Mouse (Mus musculus) testis, adult 2 months (tissue): Measurements from ENCODE around the gene Cbx2. TPM values are rescaled to one million over a fixed set of nuclear protein-coding genes. Genes with fewer than 3 reads are reported as not detected.

ENCODE experiments used
- H3K27ac ChIP-seq: fragments of 200-500 bp; 2 replicates; pipeline ENCODE4 v1.5.1; 2012; ENCODE audit warnings: low read depth, low read length; ENCODE audit not compliant: control insufficient read depth, insufficient read depth
- H3K27me3 ChIP-seq: fragments of 200-500 bp; 2 replicates; pipeline ENCODE4 v1.6.1; 2012; ENCODE audit warnings: mild to moderate bottlenecking, low read length, moderate library complexity; ENCODE audit not compliant: control insufficient read depth, insufficient read depth
- H3K36me3 ChIP-seq: fragments of 200-500 bp; 2 replicates; pipeline ENCODE4 v1.6.1; 2012; ENCODE audit warnings: mild to moderate bottlenecking, low read length; ENCODE audit not compliant: control insufficient read depth, insufficient read depth
- H3K4me1 ChIP-seq: fragments of 200-500 bp; 2 replicates; pipeline ENCODE4 v1.6.1; 2012; ENCODE audit warnings: low read length; ENCODE audit not compliant: control insufficient read depth, insufficient read depth
- H3K4me3 ChIP-seq: fragments of 200-500 bp; 2 replicates; pipeline ENCODE4 v1.5.1; 2012; ENCODE audit warnings: low read depth, mild to moderate bottlenecking, low read length, moderate library complexity, mixed read lengths; ENCODE audit not compliant: control insufficient read depth
- CTCF ChIP-seq: fragments of 200-500 bp; IDR thresholded peaks from 2 replicates; pipeline ENCODE4 v1.5.1; 2012; ENCODE audit warnings: low read depth, mild to moderate bottlenecking, inconsistent platforms, low read length, moderate library complexity; ENCODE audit not compliant: control insufficient read depth, insufficient read depth, insufficient replicate concordance
- POLR2A ChIP-seq: fragments of 200-500 bp; IDR thresholded peaks from 2 replicates; pipeline ENCODE4 v1.6.1; 2012; ENCODE audit warnings: low read depth, mild to moderate bottlenecking, inconsistent platforms, low read length, moderate library complexity; ENCODE audit not compliant: control insufficient read depth
- polyA plus RNA-seq: library from polyadenylated mRNA; depleted of rRNA; stranded (reverse); fragments of >200 nt; gene quantifications from 2 replicates; pipeline ENCODE4 v1.2.3, GENCODE M21; 2012; rRNA removed

Gene Cbx2
- polyA plus RNA-seq, 1 experiment: 2.3 TPM

DNA sequence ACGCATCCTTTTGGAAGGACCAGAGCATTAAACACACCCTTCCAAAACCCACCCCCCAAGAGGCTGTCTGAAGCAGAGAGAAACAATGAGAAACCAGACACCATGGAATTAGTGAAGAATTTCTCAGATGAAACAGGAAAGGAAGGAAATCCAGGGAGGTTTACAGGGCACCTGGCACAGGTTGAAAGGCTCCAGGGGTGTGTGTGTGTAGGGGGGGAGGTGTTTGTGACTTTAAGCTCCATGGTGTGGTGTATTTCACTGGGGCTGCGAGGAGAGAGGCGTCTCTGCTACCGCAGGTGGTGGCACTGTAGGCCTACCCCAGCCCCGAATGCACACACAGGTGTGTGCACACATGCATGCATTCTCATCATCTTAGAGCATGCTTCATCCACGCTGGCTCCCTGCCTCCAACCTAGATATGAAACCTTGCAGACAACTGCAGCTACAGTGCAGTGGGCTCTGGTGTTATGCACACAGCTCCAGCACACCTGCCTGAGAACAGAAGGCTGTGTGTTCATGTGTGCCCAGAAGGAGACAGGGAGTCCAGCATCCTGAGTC lies 51.2 kb downstream of the Cbx2 start:
- no peaks in the 10 kb centered on the region for H3K27me3 ChIP-seq
- H3K27ac ChIP-seq: no peak overlapping the region
- TF ChIP-seq CTCF: no peak
- no peak for TF ChIP-seq POLR2A
- H3K4me3 ChIP-seq: no peak overlapping the region
- peaks cover 7% of the 10 kb centered on the region for H3K4me1 ChIP-seq
- no peaks in the 10 kb centered on the region for H3K36me3 ChIP-seq

DNA sequence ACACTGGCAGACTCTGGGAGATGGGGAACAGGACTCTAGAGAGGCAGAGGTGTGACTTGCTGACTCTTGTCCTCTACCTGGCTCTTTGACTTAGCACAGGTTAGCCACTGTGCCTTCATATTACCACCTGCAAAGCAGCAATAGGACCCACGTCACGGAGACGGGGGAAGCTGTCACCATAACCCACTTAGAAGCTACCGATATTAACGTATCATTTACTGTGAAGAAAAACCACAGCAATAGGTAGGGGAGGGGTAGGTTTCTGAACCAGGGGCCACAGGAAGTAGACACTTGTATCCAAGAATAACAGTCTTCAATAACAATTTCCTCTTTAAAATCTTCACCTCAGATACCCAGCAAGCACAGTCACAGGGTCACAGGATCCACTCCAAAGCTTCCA lies 53.0 kb downstream of the Cbx2 start:
- H3K27ac ChIP-seq: no peak overlapping the region
- H3K27me3 ChIP-seq: no peaks in the 10 kb centered on the region
- TF ChIP-seq CTCF (no peak), POLR2A (no peak)
- peaks cover 13% of the 10 kb centered on the region for H3K4me1 ChIP-seq
- H3K36me3 ChIP-seq: no peaks in the 10 kb centered on the region
- H3K4me3 ChIP-seq: no peak overlapping the region

DNA sequence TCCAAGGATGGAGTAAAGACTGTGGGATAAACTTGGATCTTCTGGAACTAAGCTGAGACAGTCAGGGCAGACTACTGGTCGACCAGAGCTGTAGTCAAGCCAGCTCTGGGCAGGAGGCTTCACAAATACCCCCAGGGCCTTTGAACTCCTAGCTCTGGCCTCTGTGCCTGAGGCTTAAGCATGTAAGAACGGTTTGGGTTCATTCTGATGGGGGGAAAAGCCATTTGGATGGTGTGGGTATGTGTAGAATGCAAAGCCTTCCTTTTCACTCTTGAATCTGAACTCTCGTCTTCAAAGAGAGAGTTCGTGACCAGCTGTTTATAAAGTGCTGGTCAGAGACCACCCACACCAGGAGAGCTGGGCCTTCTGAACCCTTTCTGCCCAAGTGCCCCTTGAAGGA lies 55.0 kb downstream of the Cbx2 start:
- H3K27me3 ChIP-seq: no peaks in the 10 kb centered on the region
- no peaks in the 10 kb centered on the region for H3K36me3 ChIP-seq
- TF ChIP-seq POLR2A (no peak), CTCF (no peak)
- peaks cover 21% of the 10 kb centered on the region for H3K4me1 ChIP-seq
- H3K4me3 ChIP-seq: no peak overlapping the region
- H3K27ac ChIP-seq: no peak overlapping the region

DNA sequence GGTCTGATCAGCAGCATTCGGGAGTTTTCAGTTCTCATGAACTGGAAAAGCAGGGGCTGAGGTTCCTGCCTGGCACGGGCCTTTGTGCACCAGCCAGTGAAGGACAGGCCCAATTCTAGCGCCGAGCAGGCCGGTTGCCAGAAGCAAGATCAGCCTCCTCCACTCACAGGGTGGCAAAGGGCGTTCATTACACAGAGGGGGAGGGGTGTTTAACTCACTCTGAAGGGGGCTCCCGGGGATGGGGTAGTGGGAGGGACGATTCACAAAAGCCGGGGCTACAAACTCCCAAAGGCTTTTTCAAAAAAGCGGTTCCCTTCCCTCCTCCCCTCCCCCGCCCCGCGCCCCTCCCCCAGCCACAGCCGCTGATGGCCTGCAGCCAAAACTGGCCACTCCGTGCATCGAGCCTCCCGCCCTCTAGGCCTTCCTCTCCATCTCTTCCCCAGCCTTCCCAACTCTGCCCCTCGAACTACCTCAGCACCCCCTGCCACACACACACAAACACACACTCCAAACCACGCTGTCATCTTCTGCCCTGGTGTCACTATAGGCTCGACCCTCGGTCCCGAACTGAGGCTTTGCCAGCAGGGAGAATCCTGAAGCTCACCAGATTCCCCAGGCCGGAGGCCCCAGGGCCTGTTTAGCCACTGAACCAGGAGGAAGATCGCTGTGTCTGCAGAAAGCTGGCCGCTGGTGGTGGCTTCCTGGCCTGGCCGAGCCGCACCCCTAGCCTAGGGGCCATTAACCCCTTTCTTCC lies 56.1 kb downstream of the Cbx2 start:
- H3K4me3 ChIP-seq: no peak overlapping the region; the same call in 1 of the 2 replicates
- peaks cover 31% of the 10 kb centered on the region for H3K4me1 ChIP-seq
- H3K27ac ChIP-seq: no peak overlapping the region
- H3K27me3 ChIP-seq: no peaks in the 10 kb centered on the region
- TF ChIP-seq CTCF (no peak), POLR2A (no peak)
- H3K36me3 ChIP-seq: no peaks in the 10 kb centered on the region

DNA sequence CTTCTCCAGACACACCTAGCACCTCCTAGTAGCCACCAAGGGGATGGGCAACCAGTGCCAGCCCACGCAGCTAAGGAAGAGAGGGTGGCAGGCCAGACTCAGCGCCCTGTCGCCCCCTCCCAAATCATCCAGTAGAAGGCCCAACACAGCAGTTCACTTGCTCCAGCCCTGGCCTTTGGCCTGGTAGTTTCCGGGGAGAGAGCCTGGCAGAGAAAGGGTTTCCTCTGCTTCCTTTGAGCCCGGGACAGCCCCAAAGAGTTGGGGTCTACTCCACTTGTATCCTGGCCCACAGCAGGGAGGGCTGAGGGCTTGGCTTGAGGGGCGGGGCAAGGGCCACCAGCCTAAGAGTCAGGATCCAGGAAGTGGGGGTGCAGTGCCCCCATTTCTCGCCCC lies 56.7 kb downstream of the Cbx2 start:
- peaks cover 36% of the 10 kb centered on the region for H3K4me1 ChIP-seq
- H3K36me3 ChIP-seq: no peaks in the 10 kb centered on the region
- no peak overlapping the region for H3K4me3 ChIP-seq
- TF ChIP-seq CTCF (no peak), POLR2A (no peak)
- no peaks in the 10 kb centered on the region; the same call in 1 of the 2 replicates for H3K27me3 ChIP-seq
- no peak overlapping the region for H3K27ac ChIP-seq

DNA sequence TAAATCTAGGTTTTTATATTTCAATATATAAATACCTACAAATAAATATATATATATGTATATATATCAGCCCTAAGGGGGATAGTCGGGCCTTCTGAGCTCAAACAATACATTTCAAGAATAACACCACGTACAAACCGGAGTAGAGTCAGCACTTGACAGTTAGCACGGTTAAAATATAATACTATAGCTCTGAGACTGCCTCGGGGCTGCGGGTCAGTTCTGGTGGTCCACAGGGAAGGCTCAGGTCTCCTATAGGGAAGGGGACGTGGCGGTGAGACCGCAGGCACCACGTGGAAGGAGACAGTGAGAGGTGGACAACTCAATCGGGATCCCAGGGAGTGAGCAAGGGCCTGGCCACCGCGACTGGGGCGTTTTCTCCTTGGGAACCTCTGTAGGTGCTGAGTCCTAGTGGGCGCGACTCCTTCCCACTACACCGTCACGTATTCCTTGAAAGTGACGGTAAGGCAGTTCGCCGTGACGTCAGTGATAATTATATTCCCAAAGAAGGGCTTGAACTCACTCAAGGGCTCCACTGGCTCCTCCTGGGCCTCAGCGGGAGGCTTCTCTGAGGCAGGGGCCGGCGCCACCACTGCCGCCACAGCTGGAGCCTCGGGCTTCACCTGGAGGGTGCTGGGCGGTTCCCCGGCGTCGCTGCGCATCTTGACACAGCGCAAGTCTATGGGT lies 57.8 kb downstream of the Cbx2 start:
- no peak for TF ChIP-seq POLR2A
- TF ChIP-seq CTCF: no peak
- H3K27ac ChIP-seq: no peak overlapping the region
- no peaks in the 10 kb centered on the region for H3K36me3 ChIP-seq
- no peak overlapping the region for H3K4me3 ChIP-seq
- H3K27me3 ChIP-seq: no peaks in the 10 kb centered on the region; the same call in 1 of the 2 replicates
- peaks cover 38% of the 10 kb centered on the region for H3K4me1 ChIP-seq

Other genes with a start within 250 kb of the Cbx2 start
- gene Rbfox3, start 111.4 kb upstream of the Cbx2 start, polyA plus RNA-seq: 0.28 and 1.4 TPM in 2 replicates
- 0.08 TPM in 1 of 2 replicates, not detected in the other for gene Enpp7, start 34.8 kb upstream of the Cbx2 start, polyA plus RNA-seq
- 0.53 and 0.79 TPM in 2 replicates for gene Cbx8, start 18.0 kb downstream of the Cbx2 start, polyA plus RNA-seq
- gene Cbx4, start 63.3 kb downstream of the Cbx2 start, polyA plus RNA-seq: 3.3 and 3.8 TPM in 2 replicates
- gene Tbc1d16, start 205.5 kb downstream of the Cbx2 start, polyA plus RNA-seq: 1.1 and 1.2 TPM in 2 replicates
- gene Ccdc40, start 205.6 kb downstream of the Cbx2 start, polyA plus RNA-seq: 73.2 and 78.5 TPM in 2 replicates
- 41.9 and 46.2 TPM in 2 replicates for gene Gaa, start 244.9 kb downstream of the Cbx2 start, polyA plus RNA-seq